Mouse (Mus musculus) mouse trophoblast stem cell (cell line): ENCODE results near the gene Stra8.

Experiments used
- in situ Hi-C, 2 experiments: fragments of 300-500 bp; cut with MseI, MboI; formaldehyde crosslinking; loops; 2 replicates in 1 of 2; 3 replicates in 1 of 2; pipeline ENCODE4 v1.15.1; 2025

Stra8 gene

DNA sequence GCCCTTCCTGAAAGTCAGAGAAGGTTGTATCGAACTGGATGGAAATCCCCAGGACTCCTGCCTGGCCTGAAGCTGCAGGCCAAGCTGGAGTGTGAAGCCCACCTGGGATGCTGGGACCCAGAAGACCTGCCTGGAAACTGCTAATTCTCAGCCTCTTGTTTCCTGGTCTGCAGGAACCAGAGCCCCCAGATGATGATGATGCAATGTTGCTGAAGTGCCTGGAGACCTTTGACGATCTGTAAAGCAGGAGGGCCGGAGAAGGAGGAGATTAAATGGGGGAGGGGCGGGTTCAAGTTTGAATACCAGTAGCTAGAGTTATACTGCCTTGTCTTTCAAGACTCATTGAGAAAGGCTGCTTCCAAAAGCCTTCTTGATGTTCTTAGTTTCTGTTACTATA lies 19.0 kb downstream of the Stra8 start:
- in situ Hi-C loops: loop anchor here (5.0 to 25.0 kb wide), 2 partner anchors 58 to 427 kb away; no protein-coding TSS in a partner anchor

DNA sequence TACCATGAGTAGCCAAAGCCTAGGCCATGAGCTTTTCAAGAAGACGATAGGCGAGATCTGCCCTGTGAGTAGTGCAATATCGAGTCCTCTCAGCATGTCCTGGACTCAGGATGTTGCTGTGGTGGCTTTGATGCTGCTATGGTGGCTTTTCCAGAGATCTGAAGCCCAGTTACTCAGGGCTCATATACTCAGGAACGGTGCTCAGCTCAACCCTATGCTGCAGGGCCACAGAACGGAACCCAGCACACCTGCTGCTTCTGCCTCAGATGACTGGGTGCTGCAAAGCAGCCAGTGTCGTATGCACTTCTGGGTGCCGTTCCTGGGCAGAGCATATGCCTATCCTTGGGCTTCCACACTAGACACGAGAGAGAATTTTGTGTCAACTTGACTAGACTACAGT lies 19.5 kb downstream of the Stra8 start:
- in situ Hi-C loops: loop anchor here (5.0 to 25.0 kb wide), 2 partner anchors 58 to 427 kb away; no protein-coding TSS in a partner anchor

DNA sequence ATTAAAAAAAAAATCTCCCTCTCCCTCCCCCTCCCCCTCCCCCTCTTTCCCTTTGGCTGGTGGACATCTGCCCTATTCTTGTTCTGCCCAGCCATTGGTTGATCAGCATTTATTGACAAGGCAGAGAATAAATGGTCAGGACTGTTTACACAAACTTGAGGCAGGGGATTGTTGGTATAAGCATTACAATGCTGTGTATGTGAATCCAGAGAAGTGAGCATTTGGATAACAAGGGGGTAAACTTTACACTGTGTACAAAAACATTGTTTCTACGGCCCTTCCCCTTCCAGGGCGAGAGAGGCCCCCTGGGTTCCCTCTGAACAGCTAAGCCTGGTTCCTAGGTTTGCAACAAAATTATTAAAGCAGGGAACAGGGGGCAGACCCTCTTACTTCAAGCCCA lies 21.5 kb downstream of the Stra8 start:
- in situ Hi-C loops: loop anchor here in 1 of 2 experiments (25.0 kb wide), 1 partner anchor 429 kb away; no protein-coding TSS in a partner anchor

DNA sequence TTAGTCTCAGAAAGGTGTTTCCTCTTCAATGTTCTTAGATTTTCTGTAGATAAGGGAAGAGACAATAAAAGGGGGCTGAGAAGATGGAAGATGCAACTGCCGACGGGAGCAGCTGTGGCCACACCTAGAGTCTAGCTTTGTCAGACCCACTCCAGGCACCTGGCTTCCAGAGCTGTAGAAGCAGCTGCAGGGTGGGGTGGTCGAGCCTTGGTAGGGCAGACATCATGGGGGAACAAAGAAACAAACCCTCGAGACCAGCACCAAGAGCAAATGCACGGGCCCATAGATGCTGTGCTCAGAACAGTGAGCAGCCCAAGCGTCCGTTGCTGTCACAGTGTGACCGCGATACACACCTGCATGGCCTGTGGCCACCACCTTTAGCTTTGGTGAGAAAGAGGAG lies 22.5 kb downstream of the Stra8 start:
- in situ Hi-C loops: loop anchor here in 1 of 2 experiments (25.0 kb wide), 1 partner anchor 430 kb away; no protein-coding TSS in a partner anchor

DNA sequence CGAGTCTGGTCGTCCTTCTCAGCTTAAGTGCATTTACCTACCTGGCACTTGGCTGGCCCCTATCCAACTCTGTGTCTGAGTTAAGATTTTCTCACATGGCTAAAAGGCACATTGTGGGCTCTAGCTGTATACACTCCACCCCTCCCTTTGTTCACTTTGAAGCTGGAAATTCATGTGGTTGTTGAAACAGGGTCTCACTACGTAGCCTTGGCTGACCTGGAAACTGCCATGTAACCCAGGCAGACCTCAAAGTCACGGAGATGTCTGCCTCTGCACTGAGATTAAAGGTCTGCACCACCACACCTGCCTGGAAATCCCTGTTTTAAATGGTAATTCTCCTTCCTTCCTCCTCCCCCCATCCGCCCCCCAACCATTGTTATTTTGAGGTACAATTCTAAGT lies 23.5 kb downstream of the Stra8 start:
- in situ Hi-C loops: loop anchor here in 1 of 2 experiments (25.0 kb wide), 1 partner anchor 431 kb away; no protein-coding TSS in a partner anchor

DNA sequence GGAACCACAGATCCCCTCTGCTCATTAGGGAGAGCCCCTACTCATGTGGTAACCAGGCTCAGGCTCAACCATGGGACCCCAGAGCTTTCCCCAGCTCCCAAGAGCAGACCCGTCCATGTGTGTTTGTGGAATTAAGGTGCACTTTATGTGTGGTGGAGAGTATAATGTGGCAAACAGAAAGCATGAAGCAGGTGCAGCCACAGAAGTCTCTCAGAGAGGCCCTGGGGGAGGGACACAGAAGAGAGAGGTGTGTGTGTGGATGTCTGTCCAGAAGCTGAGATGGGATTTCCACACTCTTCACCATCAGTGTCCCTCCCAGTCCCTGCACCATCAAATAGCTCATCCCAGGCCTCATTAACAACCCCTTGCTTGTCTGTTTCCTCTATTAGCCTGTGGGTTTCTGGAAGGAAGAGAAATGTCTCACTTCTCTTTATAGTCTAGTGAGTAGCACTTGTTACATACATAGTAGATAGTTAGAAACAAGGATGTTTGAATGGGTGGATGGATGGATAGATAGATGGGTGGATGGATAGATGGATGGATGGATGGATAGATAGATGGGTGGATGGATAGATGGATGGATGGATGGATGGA lies 26.6 kb downstream of the Stra8 start:
- in situ Hi-C loops: loop anchor here in 1 of 2 experiments (25.0 kb wide), 1 partner anchor 434 kb away; no protein-coding TSS in a partner anchor

DNA sequence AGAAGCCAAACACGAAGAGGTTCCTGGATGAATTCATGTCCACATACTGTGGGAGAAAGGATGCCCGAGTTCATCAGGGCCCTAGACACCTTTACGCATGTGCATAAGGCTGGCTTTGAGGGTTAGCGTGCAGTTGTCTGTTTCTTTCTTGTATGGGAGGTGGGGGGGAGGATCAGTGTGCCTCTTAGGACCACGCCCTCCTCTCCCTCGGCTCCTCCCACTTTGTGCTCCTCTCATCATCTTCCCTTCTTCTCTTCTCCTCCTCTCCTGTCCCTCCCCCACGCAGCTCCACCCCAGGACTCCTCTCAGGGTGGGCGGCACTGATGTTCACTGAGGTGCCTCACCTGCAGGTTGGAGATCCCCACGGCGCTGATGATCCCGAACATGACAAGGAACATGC lies 28.5 kb downstream of the Stra8 start:
- in situ Hi-C loops: loop anchor here in 1 of 2 experiments (25.0 kb wide), 1 partner anchor 436 kb away; no protein-coding TSS in a partner anchor

DNA sequence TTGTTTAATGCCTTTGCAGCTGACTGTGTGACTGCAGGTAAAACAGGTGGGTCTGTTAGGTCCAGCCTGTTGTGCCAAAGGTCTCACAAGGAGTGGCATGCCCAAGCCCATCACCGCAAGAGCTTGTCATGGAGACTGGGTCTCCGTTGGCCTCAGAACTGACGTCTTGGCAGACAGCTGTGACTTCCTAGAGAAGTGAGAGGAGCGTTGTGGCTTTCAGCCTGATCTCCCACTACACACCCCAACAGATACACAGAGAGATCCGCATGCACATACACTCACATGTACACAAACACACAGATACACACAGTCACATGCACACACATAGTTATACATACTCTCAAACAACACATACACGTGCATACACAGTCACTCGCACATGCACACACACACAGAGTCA lies 31.6 kb downstream of the Stra8 start:
- in situ Hi-C loops: no loop called here

DNA sequence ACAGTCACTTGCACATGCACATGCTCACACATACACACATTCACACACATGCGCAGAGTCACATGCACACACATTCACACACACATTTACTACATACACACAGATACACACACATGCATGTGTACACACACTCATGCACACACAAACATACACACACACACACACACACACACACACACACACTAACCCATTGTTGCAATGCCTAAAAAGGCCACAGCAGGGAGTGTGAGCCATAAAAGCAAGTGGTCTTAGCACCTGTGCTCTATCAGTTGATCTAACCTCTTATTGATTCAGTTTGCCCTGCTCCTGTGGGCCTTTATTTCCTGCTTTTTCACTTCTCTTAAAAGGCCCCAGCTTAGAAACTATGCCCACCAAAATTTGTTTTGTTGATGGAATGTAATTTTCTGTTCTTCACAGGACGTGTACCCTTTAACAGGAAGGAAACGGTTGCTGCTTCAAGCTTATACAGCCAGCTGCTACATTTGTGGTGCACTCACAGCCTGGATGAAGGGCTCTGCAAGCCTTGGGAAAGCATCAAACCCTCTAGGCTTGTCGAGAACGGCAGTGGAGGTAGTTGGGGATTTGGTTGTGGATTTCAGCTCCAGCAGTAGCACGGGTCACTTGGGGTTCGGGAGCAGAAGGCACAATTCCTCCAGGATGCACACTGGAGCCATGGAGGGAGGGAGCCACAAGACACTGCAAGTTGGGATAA lies 32.1 kb downstream of the Stra8 start:
- in situ Hi-C loops: no loop called here

DNA sequence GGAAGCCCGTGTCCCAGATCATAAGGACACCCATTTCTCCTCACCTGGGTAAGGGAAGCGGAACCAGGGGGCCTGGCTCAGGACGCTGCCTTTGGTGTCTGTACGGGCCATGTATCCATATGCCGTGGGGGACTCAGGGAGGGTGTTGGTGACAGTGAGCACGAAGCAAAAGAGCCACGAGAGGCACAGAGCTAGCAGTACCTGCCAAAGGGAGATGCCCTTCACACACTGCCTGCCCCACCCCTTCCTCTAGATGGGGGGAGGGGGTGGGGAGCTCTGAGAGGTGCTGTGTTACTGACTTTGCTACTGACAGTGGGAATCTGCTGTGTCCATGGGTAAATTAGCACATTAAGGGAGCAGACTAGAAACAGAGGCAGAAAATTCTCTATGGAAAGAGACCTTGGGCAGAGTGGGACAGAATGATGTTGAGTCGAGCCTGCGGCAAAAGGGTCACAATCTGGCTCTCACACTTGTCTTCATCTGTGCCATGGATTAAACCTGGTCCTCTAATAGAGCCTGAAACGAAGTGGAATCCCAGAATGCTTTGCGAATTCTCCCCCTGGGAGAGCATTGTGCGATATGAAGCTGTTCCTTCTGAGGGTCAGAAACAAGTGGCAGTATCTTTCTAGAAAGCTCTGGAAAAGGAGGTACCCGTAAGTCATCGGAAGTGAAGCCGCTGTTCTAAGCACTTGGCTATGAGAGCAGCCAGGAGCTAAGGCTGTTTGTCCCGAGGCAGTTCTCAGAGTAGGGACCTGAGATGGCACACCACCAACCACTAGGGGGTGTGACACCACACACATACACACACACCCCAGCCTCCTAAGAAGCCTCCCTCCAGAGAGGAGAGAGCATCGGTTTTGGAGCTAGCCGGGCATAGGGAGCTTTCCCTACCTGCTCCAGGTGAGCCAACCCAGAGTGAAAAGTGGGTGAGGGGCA lies 35.2 kb downstream of the Stra8 start:
- in situ Hi-C loops: no loop called here

DNA sequence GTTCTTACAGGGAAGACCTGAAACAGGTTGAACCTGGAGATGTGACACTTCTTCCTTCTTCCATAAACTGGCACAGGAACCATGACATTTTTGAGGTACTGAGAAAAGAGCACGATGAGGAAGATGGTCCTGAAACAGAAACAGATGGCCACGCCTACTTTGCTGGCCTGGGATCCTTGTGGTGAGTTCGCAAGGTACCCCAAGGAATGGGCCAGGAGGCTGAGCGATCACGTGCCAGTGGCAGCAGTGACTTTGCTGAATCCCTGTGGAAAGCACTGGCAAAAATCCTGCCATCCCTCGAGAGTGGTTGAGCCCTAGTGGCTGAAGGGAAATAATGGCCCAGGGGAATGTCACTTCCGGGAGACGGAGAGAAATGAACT lies 35.9 kb downstream of the Stra8 start:
- in situ Hi-C loops: no loop called here

DNA sequence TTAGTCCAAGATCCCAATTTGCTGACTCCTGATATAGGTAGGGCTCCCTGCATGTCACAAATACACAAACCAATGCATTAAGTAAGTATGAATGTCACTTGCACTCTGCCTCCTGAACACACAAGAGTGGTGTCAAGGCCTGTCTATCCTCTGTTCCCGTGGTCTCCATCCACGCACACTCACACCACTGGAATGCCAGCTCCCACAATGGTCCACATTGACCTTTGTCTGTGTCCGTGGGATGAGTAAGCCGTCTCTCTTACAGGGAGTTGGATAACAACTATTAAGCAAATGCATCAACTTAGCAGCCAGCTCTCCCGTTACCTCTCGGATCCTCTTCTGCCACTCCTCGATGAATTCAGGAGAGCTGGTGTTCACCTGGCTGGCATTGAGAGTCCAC lies 39.2 kb downstream of the Stra8 start:
- in situ Hi-C loops: no loop called here

DNA sequence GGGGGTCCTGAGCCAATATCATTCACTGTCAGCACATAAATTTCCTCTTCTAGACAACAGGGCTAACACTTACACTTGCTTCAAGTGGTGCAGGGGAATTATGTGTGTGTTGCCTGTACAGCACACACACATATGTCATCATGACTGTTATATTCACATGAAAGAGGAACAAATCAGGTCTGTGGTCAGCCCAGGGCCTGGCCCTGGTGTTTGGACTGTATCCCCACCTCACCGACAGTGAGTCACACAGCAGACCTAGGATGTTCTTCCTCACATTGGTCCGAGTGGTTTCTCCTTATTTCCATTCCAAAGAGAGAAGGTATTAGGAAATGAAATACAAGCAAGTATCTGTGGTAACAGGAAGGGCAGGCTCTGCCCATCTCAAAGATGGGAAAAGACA lies 44.6 kb downstream of the Stra8 start:
- in situ Hi-C loops: no loop called here

DNA sequence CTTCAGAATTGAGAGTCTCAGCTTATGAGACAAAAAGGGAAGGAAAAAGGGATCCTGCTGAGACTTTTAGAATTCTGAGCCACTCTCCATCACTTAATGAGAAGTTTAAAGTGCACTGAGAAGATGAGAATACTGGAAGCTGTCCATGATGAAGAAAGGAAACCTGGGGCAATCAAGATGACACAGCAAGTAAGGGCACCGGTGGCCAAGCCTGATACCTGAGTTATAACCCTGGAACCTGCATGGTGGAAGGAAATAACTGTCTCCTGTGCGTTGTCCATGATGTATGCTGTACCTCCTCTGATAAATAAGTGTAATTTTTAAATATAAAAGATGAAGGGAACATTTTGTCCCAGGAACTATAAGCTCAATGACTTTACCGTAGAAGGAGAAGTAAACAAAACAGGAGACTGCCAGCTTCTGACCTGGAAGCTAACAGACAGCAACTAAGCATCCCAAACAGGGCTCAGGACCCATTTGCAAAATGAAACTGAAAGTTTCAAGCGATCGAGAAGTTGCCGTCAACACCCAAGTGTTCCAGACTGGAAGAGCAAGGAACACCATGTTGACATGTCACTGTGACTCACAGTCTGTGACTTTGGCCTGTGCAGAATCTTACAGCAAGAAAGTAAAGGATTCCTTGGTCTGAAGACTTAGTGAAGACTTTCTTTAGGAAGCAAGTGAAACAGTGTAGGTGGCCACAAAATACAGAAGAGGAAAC lies 46.0 kb downstream of the Stra8 start:
- in situ Hi-C loops: no loop called here

DNA sequence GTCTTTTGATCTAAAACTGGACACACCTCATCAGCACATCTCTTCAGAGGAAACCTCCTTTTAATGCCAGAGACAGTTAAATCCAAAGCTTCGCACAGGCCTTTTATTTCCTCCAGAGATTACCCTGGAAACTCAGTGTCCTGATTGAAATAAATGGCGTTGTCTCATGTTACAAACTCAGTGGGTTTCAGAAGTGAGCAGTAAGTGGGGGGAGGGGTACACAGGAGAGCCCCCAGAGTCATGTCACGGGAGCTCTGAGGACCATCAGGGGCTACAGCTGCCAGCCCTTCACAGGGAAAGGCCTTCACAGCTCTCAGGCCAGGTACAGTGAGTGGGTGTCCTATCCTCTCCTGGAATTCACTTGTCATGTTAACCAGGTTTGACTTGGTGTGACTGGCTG lies 51.2 kb downstream of the Stra8 start:
- in situ Hi-C loops: no loop called here

DNA sequence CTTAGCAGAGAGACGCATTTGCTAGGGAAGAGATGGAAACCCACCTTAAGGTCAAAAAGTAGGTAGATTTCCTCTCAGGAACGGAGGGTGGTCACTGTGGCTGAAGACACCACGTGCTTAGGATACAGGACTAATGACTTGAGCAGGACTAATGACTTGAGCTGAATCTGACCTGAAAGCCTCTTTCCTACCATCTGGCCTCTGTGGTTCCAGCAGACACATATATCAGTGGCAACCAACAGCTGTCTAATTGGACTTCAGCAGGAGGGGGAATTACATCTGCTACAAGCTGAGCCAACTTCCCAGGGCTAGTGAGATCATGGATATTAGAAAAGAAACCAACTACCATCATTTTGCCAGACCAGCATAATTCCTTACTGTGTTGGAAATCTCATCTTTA lies 59.3 kb downstream of the Stra8 start:
- in situ Hi-C loops: no loop called here

DNA sequence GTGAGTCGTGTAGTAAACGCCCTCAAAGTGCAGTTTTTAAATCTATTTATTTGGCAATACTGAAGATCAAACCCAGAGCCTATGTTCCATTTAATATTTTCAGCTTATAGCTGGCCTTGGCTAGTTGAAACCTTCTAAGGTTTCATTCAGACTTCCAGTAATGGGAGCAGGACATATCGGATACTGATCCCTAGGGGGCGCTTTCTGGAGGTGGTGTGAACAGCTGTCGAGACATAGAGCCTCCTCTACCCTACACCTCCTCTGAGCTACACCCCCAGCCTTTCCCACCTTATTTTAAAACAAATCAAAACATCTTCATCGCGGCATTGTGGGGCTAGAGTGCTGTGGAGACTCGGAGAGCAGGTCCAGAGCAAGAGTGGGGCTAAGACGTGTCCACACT lies 60.7 kb downstream of the Stra8 start:
- in situ Hi-C loops: no loop called here

DNA sequence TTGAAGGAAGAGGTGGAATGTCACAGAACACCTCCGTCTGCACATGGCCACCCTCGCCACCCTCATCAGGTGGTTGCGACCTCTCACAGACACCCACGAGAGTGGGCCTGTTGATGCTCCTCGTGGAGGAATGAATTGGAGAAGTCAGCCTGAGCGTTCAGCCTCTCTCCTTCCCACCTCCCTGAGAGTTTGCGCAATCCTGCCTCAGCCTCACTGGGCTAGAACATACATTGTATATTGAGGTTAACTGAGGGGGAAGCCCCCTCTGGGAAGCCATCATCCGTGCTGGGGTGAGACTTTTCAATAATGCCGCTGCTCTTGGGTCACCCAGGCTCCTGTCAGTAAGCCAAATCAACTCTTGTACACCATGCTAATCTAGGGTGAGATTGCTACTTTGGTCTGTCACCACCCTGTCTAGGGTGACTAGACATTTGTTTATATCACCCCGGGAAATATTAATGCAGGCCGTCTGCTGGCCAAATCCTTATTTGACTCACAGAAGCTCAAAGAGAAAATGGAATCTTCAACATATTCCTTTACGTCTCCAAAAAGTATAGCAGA lies 67.2 kb downstream of the Stra8 start:
- in situ Hi-C loops: no loop called here

DNA sequence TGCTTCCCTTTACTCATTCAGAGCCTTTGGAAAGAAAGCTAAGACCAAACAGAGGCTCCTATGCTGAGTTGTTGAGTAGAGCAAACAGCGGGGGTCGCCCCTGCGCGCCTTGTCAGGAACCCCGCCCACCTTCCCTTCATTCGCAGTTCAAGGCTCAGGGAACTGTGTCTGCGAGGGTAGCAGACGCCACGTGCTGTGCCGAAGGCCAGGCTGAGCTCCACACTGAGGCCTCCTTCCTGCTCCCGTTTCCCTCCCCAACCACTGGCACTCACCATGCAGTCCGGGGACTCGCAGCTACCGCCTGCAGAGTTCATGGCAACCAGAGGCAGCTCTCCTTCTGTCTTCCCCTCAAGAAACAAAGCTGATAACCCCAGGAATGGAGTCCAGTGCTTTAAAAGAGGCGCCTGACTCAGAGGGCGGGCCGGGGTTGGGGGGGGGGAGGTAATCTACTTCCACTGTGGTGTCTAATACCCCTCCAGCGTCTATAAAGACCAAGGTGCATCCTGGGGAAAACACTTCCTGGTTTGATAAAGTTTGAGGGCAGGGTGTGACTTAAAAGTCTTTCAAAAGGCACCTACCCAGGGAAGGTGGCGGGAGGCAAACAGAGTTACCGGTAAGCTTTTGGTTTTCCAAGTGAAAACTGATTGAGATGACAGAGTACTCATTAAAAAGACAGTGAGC lies 68.3 kb downstream of the Stra8 start, which contains the start of gene Slc23a4:
Slc23a4 (minus strand) TSS at position 324 of the 681 bp plus-strand sequence.
- in situ Hi-C loops: no loop called here
